Mouse (Mus musculus): ENCODE measurements at regions not wholly inside any gene's neighbourhood (a gene's known extent, or its start where the extent isn't known, plus 50 kb on each side); places are given as distances from the start of the nearest gene placed in this dataset.
"Not testable (repeated sequence)": the region's sequence is repeated elsewhere in the genome, so short reads cannot be mapped to it uniquely, and the experiment has no call there.

- no peak overlapping the region for H3K27ac ChIP-seq
- no peak for TF ChIP-seq CTCF (IDR thresholded peaks at IDR 0.05)
- intact Hi-C loops (cut with DNase I), result no loop called here
- H3K4me3 ChIP-seq, result no peak overlapping the region
- DNase-seq, result no peak
Observed at GRCm38 (mm10) chr4:89753484-89753883, 74.2 kb downstream of the Dmrta1 start.

- DNase-seq, result no peak
- no peak overlapping the region for H3K27ac ChIP-seq
- no peak for TF ChIP-seq CTCF (IDR thresholded peaks at IDR 0.05)
- H3K4me3 ChIP-seq, result no peak overlapping the region
- intact Hi-C loops (cut with DNase I), result no loop called here
Observed at GRCm38 (mm10) chr4:89776269-89776668, 97.0 kb downstream of the Dmrta1 start.

- H3K27ac ChIP-seq, result no peak overlapping the region
- DNase-seq, result no peak
- no peak overlapping the region for H3K4me3 ChIP-seq
- intact Hi-C loops (cut with DNase I), result no loop called here
- TF ChIP-seq CTCF (IDR thresholded peaks at IDR 0.05), result no peak
Observed at GRCm38 (mm10) chr4:89781487-89781886, 102.3 kb downstream of the Dmrta1 start.

- Histone ChIP-seq H3K4me3 (no peak overlapping the region), H3K27ac (no peak overlapping the region)
- intact Hi-C loops (cut with DNase I), result no loop called here
- no peak for DNase-seq
- TF ChIP-seq CTCF (IDR thresholded peaks at IDR 0.05), result no peak
Observed at GRCm38 (mm10) chr4:89816823-89817222, 137.6 kb downstream of the Dmrta1 start.

- intact Hi-C loops (cut with DNase I), result no loop called here
- no peak for DNase-seq
- no peak overlapping the region for H3K4me3 ChIP-seq
- no peak overlapping the region for H3K27ac ChIP-seq
- no peak for TF ChIP-seq CTCF (IDR thresholded peaks at IDR 0.05)
Observed at GRCm38 (mm10) chr4:89834552-89835206, 155.4 kb downstream of the Dmrta1 start.

- intact Hi-C loops (cut with DNase I); DNase-seq; H3K27ac ChIP-seq; H3K4me3 ChIP-seq: not testable (repeated sequence)
Observed at GRCm38 (mm10) chr4:89875375-89876055, 196.3 kb downstream of the Dmrta1 start.

- intact Hi-C loops (cut with DNase I); DNase-seq; H3K27ac ChIP-seq: not testable (repeated sequence)
- H3K4me3 ChIP-seq, result peak overlapping the region; percentile 33
Observed at GRCm38 (mm10) chr4:89876131-89876530, 196.9 kb downstream of the Dmrta1 start.

GRCm38 (mm10) chr4:89881083-89881482, 201.8 kb downstream of the Dmrta1 start:
- intact Hi-C loops (cut with DNase I), result no loop called here
- H3K4me3 ChIP-seq, result no peak overlapping the region
- TF ChIP-seq CTCF (IDR thresholded peaks at IDR 0.05), result no peak

GRCm38 (mm10) chr4:89909622-89910021, 230.4 kb downstream of the Dmrta1 start:
- Histone ChIP-seq H3K27ac (no peak overlapping the region), H3K4me3 (no peak overlapping the region)
- intact Hi-C loops (cut with DNase I), result no loop called here
- DNase-seq, result no peak
- TF ChIP-seq CTCF (IDR thresholded peaks at IDR 0.05), result no peak

More at GRCm38 (mm10) chr4:89881083-89881482, 201.8 kb downstream of the Dmrta1 start:
- H3K27ac ChIP-seq, result no peak overlapping the region
- no peak for DNase-seq

GRCm38 (mm10) chr4:89937673-89938072, 258.4 kb downstream of the Dmrta1 start:
- no peak for DNase-seq
- Histone ChIP-seq H3K27ac (no peak overlapping the region), H3K4me3 (no peak overlapping the region)
- intact Hi-C loops (cut with DNase I), result no loop called here
- TF ChIP-seq CTCF (IDR thresholded peaks at IDR 0.05), result no peak

- Histone ChIP-seq H3K27ac (no peak overlapping the region), H3K4me3 (no peak overlapping the region)
- TF ChIP-seq CTCF (IDR thresholded peaks at IDR 0.05), result no peak
- intact Hi-C loops (cut with DNase I), result no loop called here
- DNase-seq, result no peak
Observed at GRCm38 (mm10) chr4:89941308-89941707, 262.1 kb downstream of the Dmrta1 start.

- Histone ChIP-seq H3K4me3 (no peak overlapping the region), H3K27ac (no peak overlapping the region)
- intact Hi-C loops (cut with DNase I), result no loop called here
- TF ChIP-seq CTCF (IDR thresholded peaks at IDR 0.05), result no peak
- DNase-seq, result no peak
Observed at GRCm38 (mm10) chr4:89976146-89976545, 242.5 kb upstream of the Zfp352 start.

- TF ChIP-seq CTCF (IDR thresholded peaks at IDR 0.05), result no peak
- intact Hi-C loops (cut with DNase I), result no loop called here
- Histone ChIP-seq H3K4me3 (no peak overlapping the region), H3K27ac (no peak overlapping the region)
- DNase-seq, result no peak
Observed at GRCm38 (mm10) chr4:90003413-90003812, 215.2 kb upstream of the Zfp352 start.

- no peak for DNase-seq
- intact Hi-C loops (cut with DNase I), result no loop called here
- Histone ChIP-seq H3K27ac (no peak overlapping the region), H3K4me3 (no peak overlapping the region)
- no peak for TF ChIP-seq CTCF (IDR thresholded peaks at IDR 0.05)
Observed at GRCm38 (mm10) chr4:90003898-90004297, 214.7 kb upstream of the Zfp352 start.

Measured in gastrocnemius, adult 2 months (tissue).